Mouse (Mus musculus): ENCODE measurements around the gene Limk1. TPM values are rescaled to one million over a fixed set of nuclear protein-coding genes. Genes with fewer than 3 reads are reported as not detected.

Gene Limk1
- polyA plus RNA-seq, 1 experiment from 2014 or later: 3.8 TPM

- H3K27ac ChIP-seq (replicated peaks): no peak overlapping the region
- H3K36me3 ChIP-seq: no peaks in the 10 kb centered on the region
- H3K9me3 ChIP-seq: no peaks in the 10 kb centered on the region
- H3K27me3 ChIP-seq (replicated peaks): no peaks in the 10 kb centered on the region
- H3K4me3 ChIP-seq: no peak overlapping the region
- no peak overlapping the region for H3K9ac ChIP-seq
- ATAC-seq (ENCODE audit: extremely low read depth, insufficient number of reproducible peaks, low FRiP score, low TSS enrichment): no peak
- H3K4me1 ChIP-seq: peaks cover 9% of the 10 kb centered on the region
- 30% methylated on average over 2 of the region's 2 CpGs for WGBS
- no peak overlapping the region for H3K4me2 ChIP-seq
These were observed 7.1 kb upstream of the Limk1 start for GRCm38 (mm10) chr5:134695539-134695938.

- Histone ChIP-seq H3K27ac (replicated peaks) (no peak overlapping the region), H3K9me3 (no peaks in the 10 kb centered on the region)
- 15% methylated on average over 2 of the region's 2 CpGs for whole genome bisulfite sequencing
These were observed 6.7 kb upstream of the Limk1 start for GRCm38 (mm10) chr5:134695082-134695481.

GRCm38 (mm10) chr5:134692704-134693103 lies 4.3 kb upstream of the Limk1 start:
- Histone ChIP-seq H3K9me3 (no peaks in the 10 kb centered on the region), H3K27me3 (replicated peaks) (no peaks in the 10 kb centered on the region), H3K27ac (replicated peaks) (no peak overlapping the region), H3K4me1 (peaks cover 18% of the 10 kb centered on the region), H3K4me3 (no peak overlapping the region), H3K9ac (no peak overlapping the region), H3K36me3 (no peaks in the 10 kb centered on the region), H3K4me2 (no peak overlapping the region)
- no peak for ATAC-seq (ENCODE audit: extremely low read depth, insufficient number of reproducible peaks, low FRiP score, low TSS enrichment)
- 83% methylated on average over 1 of the region's 1 CpGs for WGBS

More at GRCm38 (mm10) chr5:134695082-134695481, 6.7 kb upstream of the Limk1 start:
- Histone ChIP-seq H3K4me2 (no peak overlapping the region), H3K9ac (no peak overlapping the region), H3K36me3 (no peaks in the 10 kb centered on the region), H3K4me3 (no peak overlapping the region), H3K4me1 (peaks cover 9% of the 10 kb centered on the region), H3K27me3 (replicated peaks) (no peaks in the 10 kb centered on the region)
- ATAC-seq (ENCODE audit: extremely low read depth, insufficient number of reproducible peaks, low FRiP score, low TSS enrichment): no peak

- ATAC-seq (ENCODE audit: extremely low read depth, insufficient number of reproducible peaks, low FRiP score, low TSS enrichment): peak; percentile 96
These were observed 403 bp upstream of the Limk1 start for GRCm38 (mm10) chr5:134688718-134689284.

GRCm38 (mm10) chr5:134687187-134687586 lies 1.2 kb downstream of the Limk1 start:
- no peaks in the 10 kb centered on the region for H3K9me3 ChIP-seq
- WGBS: 76% methylated on average over 1 of the region's 1 CpGs
- H3K9ac ChIP-seq: peak overlapping the region; percentile 84

More at GRCm38 (mm10) chr5:134688718-134689284, 403 bp upstream of the Limk1 start:
- peaks cover 22% of the 10 kb centered on the region for H3K36me3 ChIP-seq
- H3K4me2 ChIP-seq: peak overlapping the region; percentile 97
- peaks cover 15% of the 10 kb centered on the region for H3K4me1 ChIP-seq
- H3K4me3 ChIP-seq: peak overlapping the region; percentile 70
- no peaks in the 10 kb centered on the region for H3K9me3 ChIP-seq
- H3K27ac ChIP-seq (replicated peaks): peak overlapping the region; percentile 63
- peak overlapping the region; percentile 73 for H3K9ac ChIP-seq
- 0 out of 2 replicates have a peak, but pooled peaks cover 5% of the 10 kb centered on the region for H3K27me3 ChIP-seq (replicated peaks)
- under 1% methylated on average over 38 of the region's 38 CpGs for WGBS

GRCm38 (mm10) chr5:134686541-134686940 lies 1.9 kb downstream of the Limk1 start:
- Histone ChIP-seq H3K36me3 (peaks cover 33% of the 10 kb centered on the region), H3K4me1 (peaks cover 15% of the 10 kb centered on the region), H3K9ac (no peak overlapping the region), H3K9me3 (no peaks in the 10 kb centered on the region), H3K4me2 (no peak overlapping the region), H3K4me3 (no peak overlapping the region), H3K27me3 (replicated peaks) (0 out of 2 replicates have a peak, but pooled peaks cover 5% of the 10 kb centered on the region), H3K27ac (replicated peaks) (no peak overlapping the region)
- 87% methylated on average over 6 of the region's 6 CpGs for WGBS
- no peak for ATAC-seq (ENCODE audit: extremely low read depth, insufficient number of reproducible peaks, low FRiP score, low TSS enrichment)

More at GRCm38 (mm10) chr5:134687187-134687586, 1.2 kb downstream of the Limk1 start:
- peak overlapping the region; percentile 70 for H3K4me3 ChIP-seq
- H3K27ac ChIP-seq (replicated peaks): no peak overlapping the region
- H3K27me3 ChIP-seq (replicated peaks): 0 out of 2 replicates have a peak, but pooled peaks cover 5% of the 10 kb centered on the region
- peaks cover 15% of the 10 kb centered on the region for H3K4me1 ChIP-seq
- no peak for ATAC-seq (ENCODE audit: extremely low read depth, insufficient number of reproducible peaks, low FRiP score, low TSS enrichment)
- H3K36me3 ChIP-seq: peaks cover 33% of the 10 kb centered on the region
- peak overlapping the region; percentile 97 for H3K4me2 ChIP-seq

- ATAC-seq (ENCODE audit: extremely low read depth, insufficient number of reproducible peaks, low FRiP score, low TSS enrichment): no peak
- Histone ChIP-seq H3K4me1 (peaks cover 33% of the 10 kb centered on the region), H3K36me3 (peaks cover 33% of the 10 kb centered on the region), H3K4me2 (no peak overlapping the region), H3K9ac (no peak overlapping the region), H3K4me3 (no peak overlapping the region), H3K27me3 (replicated peaks) (0 out of 2 replicates have a peak, but pooled peaks cover 5% of the 10 kb centered on the region), H3K9me3 (no peaks in the 10 kb centered on the region), H3K27ac (replicated peaks) (no peak overlapping the region)
- WGBS: 87% methylated on average over 2 of the region's 2 CpGs
These were observed 4.0 kb downstream of the Limk1 start for GRCm38 (mm10) chr5:134684398-134684797.

GRCm38 (mm10) chr5:134683813-134684212 lies 4.6 kb downstream of the Limk1 start:
- H3K27ac ChIP-seq (replicated peaks): no peak overlapping the region
- H3K4me3 ChIP-seq: no peak overlapping the region
- WGBS: 78% methylated on average over 2 of the region's 2 CpGs
- ATAC-seq (ENCODE audit: extremely low read depth, insufficient number of reproducible peaks, low FRiP score, low TSS enrichment): no peak
- no peak overlapping the region for H3K9ac ChIP-seq
- H3K9me3 ChIP-seq: no peaks in the 10 kb centered on the region
- no peak overlapping the region for H3K4me2 ChIP-seq
- peaks cover 36% of the 10 kb centered on the region for H3K4me1 ChIP-seq
- 0 out of 2 replicates have a peak, but pooled peaks cover 5% of the 10 kb centered on the region for H3K27me3 ChIP-seq (replicated peaks)
- H3K36me3 ChIP-seq: peaks cover 33% of the 10 kb centered on the region

GRCm38 (mm10) chr5:134680238-134680637 lies 8.2 kb downstream of the Limk1 start:
- H3K4me2 ChIP-seq: peak overlapping the region; percentile 25
- no peaks in the 10 kb centered on the region for H3K27me3 ChIP-seq (replicated peaks)
- no peak overlapping the region for H3K4me3 ChIP-seq
- peak overlapping the region; percentile 53 for H3K27ac ChIP-seq (replicated peaks)
- 29% methylated on average over 12 of the region's 12 CpGs for WGBS
- H3K36me3 ChIP-seq: peaks cover 23% of the 10 kb centered on the region
- peak overlapping the region; percentile 29 for H3K9ac ChIP-seq
- peaks cover 57% of the 10 kb centered on the region for H3K4me1 ChIP-seq
- ATAC-seq (ENCODE audit: extremely low read depth, insufficient number of reproducible peaks, low FRiP score, low TSS enrichment): no peak
- H3K9me3 ChIP-seq: no peaks in the 10 kb centered on the region

- Histone ChIP-seq H3K9ac (peak overlapping the region; percentile 44), H3K9me3 (no peaks in the 10 kb centered on the region), H3K36me3 (peaks cover 13% of the 10 kb centered on the region), H3K27me3 (replicated peaks) (no peaks in the 10 kb centered on the region), H3K4me3 (no peak overlapping the region), H3K4me1 (peaks cover 62% of the 10 kb centered on the region), H3K27ac (replicated peaks) (0 out of 2 replicates have a peak overlapping the region, but pooled peaks have one; percentile 5), H3K4me2 (no peak overlapping the region)
- WGBS: 48% methylated on average over 8 of the region's 8 CpGs
- ATAC-seq (ENCODE audit: extremely low read depth, insufficient number of reproducible peaks, low FRiP score, low TSS enrichment): no peak
These were observed 9.4 kb downstream of the Limk1 start for GRCm38 (mm10) chr5:134678827-134679546.

- Histone ChIP-seq H3K36me3 (peaks cover 6% of the 10 kb centered on the region; the same call in 1 of the 2 replicates), H3K4me3 (no peak overlapping the region), H3K9me3 (no peaks in the 10 kb centered on the region), H3K4me2 (peak overlapping the region; percentile 82; the same call in 1 of the 2 replicates), H3K27me3 (replicated peaks) (no peaks in the 10 kb centered on the region), H3K9ac (peak overlapping the region; percentile 1; the same call in 1 of the 2 replicates), H3K4me1 (peaks cover 62% of the 10 kb centered on the region), H3K27ac (replicated peaks) (0 out of 2 replicates have a peak overlapping the region, but pooled peaks have one; percentile 2)
- 82% methylated on average over 3 of the region's 3 CpGs for WGBS
- no peak for ATAC-seq (ENCODE audit: extremely low read depth, insufficient number of reproducible peaks, low FRiP score, low TSS enrichment)
These were observed 10.4 kb downstream of the Limk1 start for GRCm38 (mm10) chr5:134678031-134678430.

All from heart, embryonic 13.5 days (tissue).